Mouse (Mus musculus) G1E (cell line): ENCODE results near the gene Slc1a7. TPM values are rescaled to one million over a fixed set of nuclear protein-coding genes. Genes with fewer than 3 reads are reported as not detected.

Experiments used
- ATAC-seq: 2 replicates; pipeline ENCODE4 v1.8.0; 2016; ENCODE audit warnings: mild to moderate bottlenecking; ENCODE audit not compliant: insufficient number of reproducible peaks, poor library complexity, low FRiP score, severe bottlenecking; ENCODE audit errors: extremely low read depth
- DNase-seq: peaks from one replicate; pipeline ENCODE4 v3.0.0; 2012; ENCODE audit warnings: low spot score
- H3K27me3 ChIP-seq: 2 replicates; pipeline ENCODE4 v1.6.1; 2012; ENCODE audit warnings: mild to moderate bottlenecking, low read length, inconsistent platforms; ENCODE audit not compliant: insufficient read depth
- H3K36me3 ChIP-seq: replicated peaks from 2 replicates; pipeline ENCODE3; 2012; ENCODE audit warnings: mild to moderate bottlenecking, inconsistent platforms
- H3K4me1 ChIP-seq: 2 replicates; pipeline ENCODE4 v1.6.1; 2012; ENCODE audit warnings: low read depth, low read length, inconsistent platforms, mixed read lengths; ENCODE audit not compliant: insufficient read depth
- H3K4me3 ChIP-seq: 2 replicates; pipeline ENCODE4 v1.5.1; 2012; ENCODE audit warnings: low read depth, mild to moderate bottlenecking, inconsistent platforms, low read length, moderate library complexity, mixed read lengths
- H3K9me3 ChIP-seq: replicated peaks from 2 replicates; pipeline ENCODE4 v1.6.1; 2012; ENCODE audit warnings: inconsistent platforms
- CTCF ChIP-seq: IDR thresholded peaks from 2 replicates; pipeline ENCODE4 v1.5.1; 2012; ENCODE audit warnings: low read depth, low read length, inconsistent platforms, mixed read lengths
- GATA1 ChIP-seq: IDR thresholded peaks from 2 replicates; pipeline ENCODE4 v1.6.1; 2012; ENCODE audit warnings: borderline replicate concordance, low read length, inconsistent platforms, mixed read lengths
- GATA2 ChIP-seq: IDR thresholded peaks from 2 replicates; pipeline ENCODE4 v1.6.1; 2012; ENCODE audit warnings: low read depth, low read length, inconsistent platforms, borderline replicate concordance
- POLR2AphosphoS5 ChIP-seq: IDR thresholded peaks from 2 replicates; pipeline ENCODE4 v1.6.1; 2012; ENCODE audit warnings: low read depth, low read length, inconsistent platforms; ENCODE audit not compliant: insufficient replicate concordance
- TAL1 ChIP-seq: conservative IDR thresholded peaks from 2 replicates; pipeline ENCODE4 v1.6.1; 2012; ENCODE audit warnings: low read depth, low read length, inconsistent platforms, mixed read lengths
- polyA plus RNA-seq: library from polyadenylated mRNA; stranded (reverse); fragments of >175 nt; gene quantifications from 2 replicates; pipeline ENCODE4 v1.2.3, GENCODE M21; 2012
- total RNA-seq, 2 experiments: library from RNA; stranded (forward) in 1 of 2; stranded (reverse) in 1 of 2; fragments of 200-1000 nt in 1 of 2; fragments of >200 nt in 1 of 2; fragmentation: Nextera tagmentation in 1 of 2; gene quantifications; 2 replicates each; pipeline ENCODE4 v1.2.3; 2014 to 2017

The Slc1a7 gene
- total and polyA plus RNA-seq, 3 experiments: 0.11 TPM; not detected in 2

DNA sequence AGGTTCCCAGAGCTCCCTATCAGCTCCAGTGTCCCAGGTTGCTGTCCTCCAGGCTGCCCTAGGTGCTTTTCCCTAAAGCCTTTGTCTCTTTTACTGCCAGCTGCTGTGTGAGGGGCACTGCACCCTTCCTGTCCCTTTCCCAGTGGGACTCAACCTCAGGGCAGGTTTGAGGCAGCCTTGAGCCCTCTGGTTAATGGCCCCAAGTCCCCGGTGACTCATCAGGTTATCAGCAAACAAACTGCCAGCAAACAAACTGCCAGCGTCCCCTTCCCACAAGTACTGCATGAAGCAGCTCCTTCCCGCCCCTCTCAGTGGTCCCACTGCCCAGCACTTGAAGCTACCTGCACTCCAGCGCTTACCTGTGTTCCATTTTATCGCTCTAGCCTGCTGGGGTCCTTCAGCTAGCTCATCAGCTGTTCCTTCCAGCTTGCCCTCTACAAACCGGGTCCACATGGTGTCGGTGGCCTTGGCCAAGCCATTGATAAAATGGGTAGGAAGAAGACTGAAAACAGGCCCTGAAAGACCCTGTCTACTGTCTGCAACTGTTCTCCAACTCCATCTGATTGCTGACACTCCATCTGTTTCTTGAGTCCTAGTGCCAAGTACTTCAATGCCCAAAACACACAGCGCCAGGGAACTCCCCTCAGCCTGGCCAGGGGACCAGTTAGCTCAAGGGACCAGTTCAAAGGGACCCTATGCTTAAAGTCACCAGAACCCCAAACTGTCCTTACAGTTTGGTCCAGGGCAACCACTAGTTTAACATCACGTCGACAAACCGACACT, 18.4 kb downstream of the Slc1a7 start:
- no peak overlapping the region for H3K4me3 ChIP-seq
- no peak for ATAC-seq
- no peaks in the 10 kb centered on the region for H3K9me3 ChIP-seq
- no peak for DNase-seq
- peaks cover 26% of the 10 kb centered on the region for H3K4me1 ChIP-seq
- peaks cover 51% of the 10 kb centered on the region for H3K27me3 ChIP-seq
- TF ChIP-seq POLR2AphosphoS5 (no peak), GATA2 (no peak), GATA1 (no peak), CTCF (no peak), TAL1 (no peak)
- no peaks in the 10 kb centered on the region for H3K36me3 ChIP-seq

DNA sequence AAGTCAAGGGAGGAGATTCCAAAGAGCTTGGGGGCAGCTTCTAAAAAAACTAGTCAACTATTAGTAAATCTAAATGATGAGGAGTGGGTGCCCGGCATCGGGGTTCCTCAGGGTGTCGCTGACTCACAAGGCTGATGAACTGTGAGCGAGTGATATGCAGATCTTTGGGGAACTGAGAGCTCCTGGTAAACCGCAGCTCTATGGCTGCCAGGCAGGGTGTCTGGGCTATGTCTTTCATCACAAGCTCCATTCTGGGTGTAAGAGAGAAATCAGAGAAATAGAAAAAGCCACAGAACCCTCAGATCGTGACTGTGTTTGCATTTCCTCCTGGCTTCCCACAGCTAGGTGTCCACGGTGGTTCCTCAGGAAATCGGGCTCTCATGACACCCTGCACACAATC, 20.8 kb downstream of the Slc1a7 start:
- Histone ChIP-seq H3K4me1 (peaks cover 16% of the 10 kb centered on the region), H3K4me3 (no peak overlapping the region), H3K27me3 (peaks cover 70% of the 10 kb centered on the region), H3K9me3 (no peaks in the 10 kb centered on the region), H3K36me3 (no peaks in the 10 kb centered on the region)
- DNase-seq (no peak), ATAC-seq (no peak)
- TF ChIP-seq GATA1 (no peak), POLR2AphosphoS5 (no peak), CTCF (no peak), GATA2 (no peak), TAL1 (no peak)

DNA sequence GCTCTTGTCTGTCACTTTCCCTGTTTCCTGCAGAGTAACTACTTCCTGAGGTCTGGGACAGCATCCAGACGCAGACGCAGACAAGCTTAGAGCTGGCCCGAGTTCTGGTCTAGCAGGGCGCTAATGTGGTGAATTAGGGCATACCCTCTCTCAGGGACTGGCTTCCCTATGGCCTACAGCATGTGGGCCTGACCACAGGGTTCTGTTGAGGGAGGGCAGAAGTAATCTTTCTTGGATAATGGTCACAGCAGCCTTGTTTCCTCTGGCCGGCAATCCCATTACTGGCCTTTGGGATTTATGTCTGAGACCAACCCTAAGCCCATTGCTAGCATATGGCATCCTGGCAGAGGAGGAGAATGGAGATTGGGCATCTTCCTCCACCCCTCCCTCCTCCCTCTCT, 22.7 kb downstream of the Slc1a7 start:
- no peak overlapping the region for H3K4me3 ChIP-seq
- DNase-seq (no peak), ATAC-seq (no peak)
- no peaks in the 10 kb centered on the region for H3K9me3 ChIP-seq
- no peaks in the 10 kb centered on the region for H3K36me3 ChIP-seq
- H3K4me1 ChIP-seq: peaks cover 12% of the 10 kb centered on the region
- no peak for TF ChIP-seq CTCF
- TF ChIP-seq GATA1: no peak
- no peak for TF ChIP-seq TAL1
- TF ChIP-seq POLR2AphosphoS5: no peak
- TF ChIP-seq GATA2: no peak
- H3K27me3 ChIP-seq: peaks cover 67% of the 10 kb centered on the region

DNA sequence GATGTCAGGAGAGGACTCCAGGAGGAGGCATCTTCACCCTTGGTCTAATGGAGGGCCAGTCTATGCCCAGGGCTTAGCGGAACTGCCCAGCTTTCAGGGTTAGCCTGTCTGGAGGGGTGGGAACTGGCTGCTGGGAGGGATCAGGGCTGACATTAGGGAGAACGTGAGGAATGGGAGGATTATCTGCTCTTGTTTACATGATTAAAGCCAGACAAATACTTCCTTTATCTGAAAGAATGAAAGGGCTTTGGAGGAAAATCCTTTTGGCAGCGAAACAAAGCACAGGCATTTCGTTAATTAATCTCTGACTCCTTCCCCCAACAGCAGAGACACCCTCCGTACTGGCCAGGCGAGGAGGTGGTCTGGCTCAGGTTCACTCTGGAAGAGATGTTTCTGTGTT, 23.7 kb downstream of the Slc1a7 start:
- DNase-seq: no peak
- H3K36me3 ChIP-seq: no peaks in the 10 kb centered on the region
- H3K27me3 ChIP-seq: peaks cover 65% of the 10 kb centered on the region
- no peaks in the 10 kb centered on the region for H3K9me3 ChIP-seq
- peaks cover 3% of the 10 kb centered on the region; the same call in 1 of the 2 replicates for H3K4me1 ChIP-seq
- TF ChIP-seq CTCF (no peak), POLR2AphosphoS5 (no peak), GATA1 (no peak), TAL1 (no peak), GATA2 (no peak)
- no peak for ATAC-seq
- no peak overlapping the region for H3K4me3 ChIP-seq

DNA sequence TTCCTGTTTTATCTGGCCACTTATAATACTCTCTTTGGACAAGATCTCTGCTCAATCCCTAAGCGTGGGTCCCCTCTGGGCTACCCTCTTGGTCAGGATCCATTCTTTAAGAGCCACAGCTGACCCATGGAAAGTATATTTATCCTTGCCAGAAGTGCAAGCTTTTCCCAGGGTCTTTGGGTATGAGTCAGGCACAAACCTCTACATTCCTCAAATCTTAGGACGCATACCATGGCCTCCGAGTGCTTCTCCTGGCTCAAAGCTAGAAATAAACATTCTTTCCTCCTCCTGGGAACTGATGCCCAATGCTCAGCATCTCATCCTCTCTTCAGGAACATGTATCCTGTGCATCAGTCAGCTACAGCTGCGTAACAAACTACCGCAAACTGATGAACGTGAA, 26.9 kb downstream of the Slc1a7 start:
- ATAC-seq (no peak), DNase-seq (no peak)
- no peaks in the 10 kb centered on the region for H3K4me1 ChIP-seq
- no peaks in the 10 kb centered on the region for H3K36me3 ChIP-seq
- TF ChIP-seq CTCF (no peak), GATA2 (no peak), TAL1 (no peak), POLR2AphosphoS5 (no peak), GATA1 (no peak)
- peaks cover 56% of the 10 kb centered on the region for H3K27me3 ChIP-seq
- no peak overlapping the region for H3K4me3 ChIP-seq
- no peaks in the 10 kb centered on the region for H3K9me3 ChIP-seq

DNA sequence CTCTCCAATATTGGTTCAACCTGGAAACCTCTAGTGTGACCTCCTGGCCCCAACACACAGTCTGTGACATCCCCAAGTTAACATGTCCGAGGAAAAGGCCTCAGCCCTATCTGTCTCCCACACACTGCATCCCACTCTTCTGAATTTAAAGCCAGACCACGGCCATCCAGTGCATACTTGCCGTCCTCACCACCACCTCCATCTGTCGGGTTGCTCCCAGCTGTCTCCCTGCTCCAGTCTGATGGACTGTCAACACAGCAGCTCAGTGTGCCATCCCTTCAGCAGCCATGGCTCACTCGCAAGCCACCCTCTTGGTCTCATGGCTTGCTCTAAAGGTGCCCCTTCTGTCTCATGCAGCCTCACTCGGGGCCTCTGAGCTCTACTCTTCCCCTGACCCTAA, 27.6 kb downstream of the Slc1a7 start:
- peaks cover 49% of the 10 kb centered on the region for H3K27me3 ChIP-seq
- H3K9me3 ChIP-seq: no peaks in the 10 kb centered on the region
- ATAC-seq (no peak), DNase-seq (no peak)
- no peaks in the 10 kb centered on the region for H3K36me3 ChIP-seq
- no peak overlapping the region for H3K4me3 ChIP-seq
- no peak for TF ChIP-seq CTCF
- TF ChIP-seq GATA2: no peak
- no peak for TF ChIP-seq POLR2AphosphoS5
- no peak for TF ChIP-seq TAL1
- no peak for TF ChIP-seq GATA1
- H3K4me1 ChIP-seq: no peaks in the 10 kb centered on the region
